Mouse (Mus musculus): ENCODE measurements around the gene Vcan.

DNA sequence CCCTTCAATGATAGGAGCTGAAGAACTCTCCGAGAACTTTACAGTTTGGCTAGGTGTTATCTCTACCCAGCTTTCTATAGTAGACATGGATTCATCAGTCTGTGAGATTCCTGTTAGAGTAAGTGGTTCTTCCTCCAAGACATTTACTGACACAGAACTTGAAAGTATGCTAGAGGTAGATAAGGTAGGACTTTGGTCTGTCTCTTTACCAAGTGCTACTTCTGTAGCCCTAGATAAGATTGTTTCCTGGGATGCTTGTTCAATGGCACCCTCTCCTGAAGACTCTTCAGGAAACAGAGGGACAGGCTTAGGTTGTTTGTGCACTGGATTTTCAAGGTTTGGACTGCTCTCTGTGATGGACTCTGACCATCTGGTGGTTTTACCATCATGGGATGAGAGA lies 49.7 kb downstream of the Vcan start:
- no peak for TF ChIP-seq CTCF (IDR thresholded peaks at IDR 0.05; ENCODE audit: insufficient read depth, low read length)
- TF ChIP-seq POLR2A (IDR thresholded peaks at IDR 0.05; ENCODE audit: borderline replicate concordance, extremely low read depth, low read depth, low read length), result no peak

Measured in lung, adult 2 months (tissue).